16 mouse cellular contexts compared by ENCODE assay signal in genomic region chr2:90501708-90502107, GRCm38 (mm10).
DNase-seq lines count a peak whose midpoint lies in the region; ATAC-seq and TF ChIP-seq lines count a peak whose summit lies in the region.
"Had no signal": no experiment of that assay in that cellular context is flagged by ENCODE, and none has a peak within 500 bp of the region (broad histone marks: within the 10 kb centered on the region; RNA-seq: fewer than 3 reads in every experiment).

No protein-coding gene starts in this region.

- WGBS in intestine, embryonic 15.5 days: 16% methylated on average over 3 of the region's 3 CpGs
- WGBS in olfactory bulb, adult 2 months: 56% methylated on average over 3 of the region's 3 CpGs

- ATAC-seq in intestine, embryonic 15.5 days: peak; percentile 44; the same call in 1 of the 2 replicates
- no peak for ATAC-seq in granulocyte monocyte progenitor cell, adult 5-6 weeks (replicated peaks; ENCODE audit: poor library complexity, severe bottlenecking)
- ATAC-seq: hindbrain, embryonic 16.5 days; midbrain, embryonic 15.5 days had no signal

- H3K4me1 ChIP-seq in intestine, embryonic 15.5 days (replicated peaks): peaks cover 42% of the 10 kb centered on the region
- peaks cover 19% of the 10 kb centered on the region for H3K4me1 ChIP-seq in olfactory bulb, adult 2 months (ENCODE audit: control insufficient read depth, insufficient read depth, low read length)

- DNase-seq in embryo, embryonic 10 days (ENCODE audit: low spot score): peak; percentile 24
- no peak for DNase-seq in embryo, embryonic 11 days
- DNase-seq in layer of hippocampus, adult 2 months (ENCODE audit: low spot score in 2 of 2): no peak
- DNase-seq in layer of hippocampus, postnatal 25 days (ENCODE audit: extremely low spot score in 1 of 2, low spot score in 1 of 2): no peak
- DNase-seq in adrenal gland, postnatal 10 days: no peak
- DNase-seq: adrenal gland, adult 8-10 months; cerebellum, adult 11-12 months; heart, adult 18-20 months; heart, postnatal 4 days; lung, adult 18-20 months had no signal

- H3K9me3 ChIP-seq in intestine, embryonic 15.5 days: no peaks in the 10 kb centered on the region
- H3K9me3 ChIP-seq: forebrain, embryonic 12.5 days; midbrain, embryonic 15.5 days had no signal

- no peak overlapping the region for H3K9ac ChIP-seq in intestine, embryonic 15.5 days
- H3K9ac ChIP-seq: forebrain, embryonic 12.5 days; midbrain, embryonic 15.5 days had no signal

- no peak for TF ChIP-seq POLR2A in olfactory bulb, adult 2 months (IDR thresholded peaks at IDR 0.05; ENCODE audit: insufficient read depth, low read depth, low read length)

- no peaks in the 10 kb centered on the region for H3K36me3 ChIP-seq in intestine, embryonic 15.5 days
- H3K36me3 ChIP-seq: forebrain, embryonic 12.5 days; midbrain, embryonic 15.5 days had no signal

- H3K27me3 ChIP-seq in intestine, embryonic 15.5 days (replicated peaks): no peaks in the 10 kb centered on the region
- H3K27me3 ChIP-seq: forebrain, embryonic 12.5 days; midbrain, embryonic 15.5 days had no signal

- no peak for TF ChIP-seq CTCF in layer of hippocampus, adult 2 months (conservative IDR thresholded peaks at IDR 0.05)
- TF ChIP-seq CTCF in olfactory bulb, adult 2 months (IDR thresholded peaks at IDR 0.05; ENCODE audit: insufficient read depth, low read depth, low read length): no peak

- H3K4me2 ChIP-seq in intestine, embryonic 15.5 days (replicated peaks): no peak overlapping the region; the same call in 1 of the 2 replicates
- H3K4me2 ChIP-seq: forebrain, embryonic 12.5 days; midbrain, embryonic 15.5 days had no signal

- H3K4me3 ChIP-seq in layer of hippocampus, adult 2 months: no peak overlapping the region
- no peak overlapping the region for H3K4me3 ChIP-seq in intestine, embryonic 15.5 days (replicated peaks)
- H3K4me3 ChIP-seq in olfactory bulb, adult 2 months (ENCODE audit: insufficient read depth, low read depth, low read length): no peak overlapping the region
- H3K4me3 ChIP-seq: forebrain, embryonic 12.5 days; midbrain, embryonic 15.5 days had no signal

- peak overlapping the region; percentile 67 for H3K27ac ChIP-seq in layer of hippocampus, adult 2 months
- H3K27ac ChIP-seq in intestine, embryonic 15.5 days: no peak overlapping the region; the same call in 1 of the 2 replicates
- H3K27ac ChIP-seq in olfactory bulb, adult 2 months (ENCODE audit: insufficient read depth, low read depth, low read length): peak overlapping the region; percentile 5; the same call in 1 of the 2 replicates
- H3K27ac ChIP-seq: forebrain, embryonic 12.5 days; midbrain, embryonic 15.5 days had no signal
